Mouse (Mus musculus): ENCODE data around the gene Prex1. TPM values are rescaled to one million over a fixed set of nuclear protein-coding genes. Genes with fewer than 3 reads are reported as not detected.

Prex1 gene
- polyA plus RNA-seq, 1 experiment from 2014 or later = 16.9 TPM

DNA sequence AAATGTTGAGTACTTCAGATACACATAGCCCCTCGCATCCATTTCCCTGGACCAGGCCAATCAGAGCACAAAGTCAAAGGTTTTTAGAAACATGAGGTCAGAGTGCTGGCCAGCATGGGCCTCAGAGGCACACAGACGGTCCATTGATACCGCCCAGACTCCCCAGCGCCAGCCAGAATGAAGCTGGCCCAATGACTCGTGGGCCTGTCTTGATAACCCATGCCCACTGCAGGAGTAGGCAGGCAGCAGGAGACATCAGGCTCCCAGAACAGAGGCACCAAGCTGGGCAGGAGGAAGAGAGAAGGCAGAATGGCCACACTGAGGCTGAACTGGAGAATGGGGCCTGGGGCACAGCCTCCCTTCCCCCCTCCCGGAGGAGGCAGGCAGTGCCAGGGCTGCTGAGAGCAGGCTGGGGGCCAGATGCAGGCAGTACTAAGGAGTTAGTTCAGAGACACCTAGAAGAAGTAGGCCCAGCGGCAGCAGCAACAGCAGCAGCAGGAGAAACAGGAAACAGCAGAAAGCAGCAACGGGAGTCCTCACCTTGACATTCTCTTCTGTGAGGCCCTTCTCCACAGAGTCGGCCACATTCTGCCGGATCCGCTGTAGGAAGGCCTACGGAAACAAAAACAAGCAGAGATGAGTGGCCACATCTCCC lies 67.1 kb downstream of the Prex1 start:
- H3K27me3 ChIP-seq (ENCODE audit: control insufficient read depth, insufficient read depth, low read length) = no peaks in the 10 kb centered on the region
- 0 out of 2 replicates have a peak, but pooled peaks cover 5% of the 10 kb centered on the region for H3K36me3 ChIP-seq (ENCODE audit: control insufficient read depth, insufficient read depth, low read length)
- no peak for ATAC-seq (ENCODE audit: low FRiP score, low TSS enrichment)
- no peak overlapping the region for H3K4me2 ChIP-seq (replicated peaks; ENCODE audit: low read depth, low read length)
- no peaks in the 10 kb centered on the region for H3K9me3 ChIP-seq (ENCODE audit: control insufficient read depth, low read length)
- WGBS = 80% methylated on average over 12 of the region's 12 CpGs
- no peak overlapping the region for H3K4me3 ChIP-seq (ENCODE audit: low read length)
- H3K4me1 ChIP-seq (ENCODE audit: control insufficient read depth, insufficient read depth, low read length) = no peaks in the 10 kb centered on the region
- H3K27ac ChIP-seq (ENCODE audit: low read depth, low read length) = no peak overlapping the region
- no peak overlapping the region for H3K9ac ChIP-seq (ENCODE audit: low read depth, low read length)

DNA sequence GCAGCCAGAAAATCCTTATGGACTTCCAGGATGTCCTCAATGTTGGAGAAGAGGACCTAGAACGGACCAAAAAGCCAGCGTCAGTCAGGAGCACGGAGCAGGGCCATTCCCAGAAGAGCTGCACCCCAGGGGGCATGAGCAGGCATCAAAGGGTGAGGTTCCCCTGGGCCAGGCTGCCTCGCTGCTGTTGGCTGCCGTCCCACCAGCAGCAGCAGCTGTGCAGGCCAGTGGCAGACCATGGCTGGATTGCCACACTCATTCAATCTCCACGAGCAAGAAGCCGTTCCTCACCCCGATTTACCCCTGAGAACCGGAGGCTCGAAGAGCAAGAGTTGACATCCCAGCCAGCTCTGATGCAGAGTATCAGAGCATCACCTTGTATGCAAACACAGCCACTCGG lies 68.8 kb downstream of the Prex1 start:
- 84% methylated on average over 11 of the region's 11 CpGs for WGBS

DNA sequence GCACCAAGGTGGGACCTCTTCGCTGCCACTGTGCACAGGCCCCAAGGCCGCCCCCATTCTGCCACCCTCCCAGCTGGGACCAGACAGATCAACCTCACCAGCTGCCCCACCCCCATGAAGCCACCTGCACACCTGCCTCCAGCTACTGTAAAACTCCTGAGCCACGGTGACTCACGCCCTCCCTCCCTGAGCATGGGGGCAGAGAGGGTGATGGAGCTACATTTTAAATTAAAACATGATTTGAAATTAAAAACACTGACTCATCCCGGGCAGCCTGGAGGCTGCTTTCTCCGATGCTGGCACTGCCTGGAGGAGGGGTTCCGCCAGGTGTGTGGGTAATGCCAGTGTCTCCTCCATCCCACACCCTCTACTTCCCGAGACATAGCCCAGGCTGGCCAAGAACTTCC lies 71.0 kb downstream of the Prex1 start:
- H3K27ac ChIP-seq (ENCODE audit: low read depth, low read length) = no peak overlapping the region
- H3K4me2 ChIP-seq (replicated peaks; ENCODE audit: low read depth, low read length) = no peak overlapping the region
- H3K9me3 ChIP-seq (ENCODE audit: control insufficient read depth, low read length) = no peaks in the 10 kb centered on the region
- ATAC-seq (ENCODE audit: low FRiP score, low TSS enrichment) = no peak
- H3K4me1 ChIP-seq (ENCODE audit: control insufficient read depth, insufficient read depth, low read length) = no peaks in the 10 kb centered on the region
- H3K27me3 ChIP-seq (ENCODE audit: control insufficient read depth, insufficient read depth, low read length) = no peaks in the 10 kb centered on the region
- WGBS = 85% methylated on average over 8 of the region's 8 CpGs
- no peak overlapping the region for H3K4me3 ChIP-seq (ENCODE audit: low read length)
- H3K36me3 ChIP-seq (ENCODE audit: control insufficient read depth, insufficient read depth, low read length) = 0 out of 2 replicates have a peak, but pooled peaks cover 5% of the 10 kb centered on the region
- H3K9ac ChIP-seq (ENCODE audit: low read depth, low read length) = no peak overlapping the region

More for the DNA sequence above, 68.8 kb downstream of the Prex1 start:
- no peak overlapping the region for H3K4me2 ChIP-seq (replicated peaks; ENCODE audit: low read depth, low read length)
- H3K9ac ChIP-seq (ENCODE audit: low read depth, low read length) = no peak overlapping the region
- H3K27me3 ChIP-seq (ENCODE audit: control insufficient read depth, insufficient read depth, low read length) = no peaks in the 10 kb centered on the region
- H3K27ac ChIP-seq (ENCODE audit: low read depth, low read length) = no peak overlapping the region
- no peaks in the 10 kb centered on the region for H3K4me1 ChIP-seq (ENCODE audit: control insufficient read depth, insufficient read depth, low read length)
- 0 out of 2 replicates have a peak, but pooled peaks cover 5% of the 10 kb centered on the region for H3K36me3 ChIP-seq (ENCODE audit: control insufficient read depth, insufficient read depth, low read length)
- H3K4me3 ChIP-seq (ENCODE audit: low read length) = no peak overlapping the region
- H3K9me3 ChIP-seq (ENCODE audit: control insufficient read depth, low read length) = no peaks in the 10 kb centered on the region
- ATAC-seq (ENCODE audit: low FRiP score, low TSS enrichment) = no peak

DNA sequence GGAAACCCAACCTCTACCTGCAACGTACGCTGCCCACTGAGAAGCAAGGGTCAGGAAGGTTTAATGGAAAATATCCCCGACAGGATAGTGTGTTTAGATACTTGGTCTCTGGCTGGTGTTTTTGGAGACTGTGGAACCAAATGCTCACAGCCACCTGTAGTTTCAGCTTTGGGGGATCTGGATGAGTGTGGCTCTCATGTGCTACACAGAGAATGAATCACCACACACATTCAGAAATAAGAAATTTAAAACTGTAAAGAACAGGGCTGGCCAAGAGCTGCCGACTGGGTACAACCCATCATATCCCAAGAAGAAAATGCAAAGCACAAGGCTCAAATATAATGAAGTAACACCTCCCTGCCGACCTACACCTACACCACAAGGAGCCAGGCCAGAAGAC lies 73.9 kb downstream of the Prex1 start:
- 81% methylated on average over 5 of the region's 5 CpGs for WGBS
- H3K27me3 ChIP-seq (ENCODE audit: control insufficient read depth, insufficient read depth, low read length) = no peaks in the 10 kb centered on the region
- H3K9me3 ChIP-seq (ENCODE audit: control insufficient read depth, low read length) = no peaks in the 10 kb centered on the region
- 0 out of 2 replicates have a peak, but pooled peaks cover 2% of the 10 kb centered on the region for H3K36me3 ChIP-seq (ENCODE audit: control insufficient read depth, insufficient read depth, low read length)
- H3K4me1 ChIP-seq (ENCODE audit: control insufficient read depth, insufficient read depth, low read length) = 0 out of 2 replicates have a peak, but pooled peaks cover 5% of the 10 kb centered on the region
- H3K4me2 ChIP-seq (replicated peaks; ENCODE audit: low read depth, low read length) = no peak overlapping the region
- H3K9ac ChIP-seq (ENCODE audit: low read depth, low read length) = no peak overlapping the region
- no peak overlapping the region for H3K27ac ChIP-seq (ENCODE audit: low read depth, low read length)
- no peak for ATAC-seq (ENCODE audit: low FRiP score, low TSS enrichment)
- H3K4me3 ChIP-seq (ENCODE audit: low read length) = no peak overlapping the region

DNA sequence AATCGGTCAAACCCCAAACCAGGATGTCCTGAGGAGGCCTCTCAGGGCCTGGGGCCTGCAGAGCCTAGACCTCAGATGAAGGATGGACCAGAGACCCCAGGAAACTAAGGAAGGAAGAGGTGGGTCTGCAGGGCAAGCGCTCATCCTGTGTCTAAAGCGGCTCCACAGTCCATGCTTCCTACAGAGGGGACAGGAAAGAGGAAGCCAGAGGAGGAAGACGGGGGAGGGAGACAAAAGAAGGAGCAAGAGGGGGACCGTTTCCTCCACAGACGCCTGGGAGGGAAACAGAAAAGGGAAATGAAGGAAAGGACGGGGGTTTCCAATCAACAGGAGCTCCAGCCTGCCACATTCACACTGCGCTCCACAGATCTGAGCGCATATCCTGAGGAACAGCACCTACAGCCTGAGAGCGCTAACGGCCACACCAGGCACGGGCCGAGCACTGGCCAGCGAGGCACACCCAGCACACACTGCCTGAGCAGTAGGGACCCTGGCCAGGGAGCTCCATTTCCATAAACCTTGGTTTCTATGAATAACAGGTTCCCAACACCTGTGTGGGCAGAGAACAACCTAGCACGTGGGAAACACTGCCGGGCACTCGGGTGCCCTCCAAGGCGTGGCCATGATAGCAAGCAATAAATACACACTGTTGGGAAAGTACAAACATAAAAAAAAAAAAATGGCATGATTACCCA lies 74.5 kb downstream of the Prex1 start:
- no peaks in the 10 kb centered on the region for H3K9me3 ChIP-seq (ENCODE audit: control insufficient read depth, low read length)
- 76% methylated on average over 18 of the region's 18 CpGs for WGBS
- 0 out of 2 replicates have a peak, but pooled peaks cover 5% of the 10 kb centered on the region for H3K4me1 ChIP-seq (ENCODE audit: control insufficient read depth, insufficient read depth, low read length)
- no peak overlapping the region for H3K9ac ChIP-seq (ENCODE audit: low read depth, low read length)
- H3K27ac ChIP-seq (ENCODE audit: low read depth, low read length) = 0 out of 2 replicates have a peak overlapping the region, but pooled peaks have one; percentile 47
- no peaks in the 10 kb centered on the region for H3K27me3 ChIP-seq (ENCODE audit: control insufficient read depth, insufficient read depth, low read length)
- no peaks in the 10 kb centered on the region for H3K36me3 ChIP-seq (ENCODE audit: control insufficient read depth, insufficient read depth, low read length)
- ATAC-seq (ENCODE audit: low FRiP score, low TSS enrichment) = peak; percentile 45; the same call in 1 of the 2 replicates
- no peak overlapping the region for H3K4me2 ChIP-seq (replicated peaks; ENCODE audit: low read depth, low read length)
- H3K4me3 ChIP-seq (ENCODE audit: low read length) = no peak overlapping the region

DNA sequence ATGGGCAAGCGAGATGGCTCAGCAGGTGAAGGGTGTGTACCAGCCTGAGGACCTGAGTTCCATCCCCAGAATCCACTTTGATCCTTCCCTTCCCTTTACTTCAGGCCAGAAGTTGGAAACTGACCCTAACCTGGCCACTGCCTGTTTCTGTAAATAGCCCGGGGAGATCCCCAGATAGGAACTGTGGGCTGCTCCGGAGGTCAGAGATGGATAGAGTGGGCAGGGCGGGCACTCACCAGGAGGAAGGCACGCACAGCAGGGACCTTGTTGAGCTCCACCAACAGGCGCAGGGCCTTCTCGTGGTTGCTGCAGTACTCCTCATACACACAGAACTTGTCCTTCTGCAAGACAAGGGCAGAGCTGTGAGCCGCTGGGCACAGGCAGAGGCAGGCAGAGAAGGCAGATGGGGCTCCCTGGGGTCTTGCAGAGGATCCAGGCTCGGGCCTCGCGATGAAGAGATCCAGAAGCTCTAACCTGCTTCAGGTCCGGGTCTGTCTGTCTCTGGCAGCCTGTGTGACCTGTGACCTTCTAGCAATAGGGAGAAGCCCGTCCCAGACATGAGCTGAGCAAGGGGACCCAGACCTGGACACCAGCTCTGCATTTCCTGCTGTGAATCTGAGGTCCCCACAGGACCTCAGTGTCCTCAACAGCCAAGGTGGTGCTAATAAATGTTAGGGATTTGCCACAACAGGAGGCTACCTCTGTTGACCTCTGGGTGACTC lies 75.4 kb downstream of the Prex1 start:
- Histone ChIP-seq H3K27me3 (ENCODE audit: control insufficient read depth, insufficient read depth, low read length) (no peaks in the 10 kb centered on the region), H3K27ac (ENCODE audit: low read depth, low read length) (peak overlapping the region; percentile 47; the same call in 1 of the 2 replicates), H3K4me2 (replicated peaks; ENCODE audit: low read depth, low read length) (no peak overlapping the region), H3K9me3 (ENCODE audit: control insufficient read depth, low read length) (no peaks in the 10 kb centered on the region), H3K4me1 (ENCODE audit: control insufficient read depth, insufficient read depth, low read length) (0 out of 2 replicates have a peak, but pooled peaks cover 5% of the 10 kb centered on the region), H3K9ac (ENCODE audit: low read depth, low read length) (no peak overlapping the region), H3K4me3 (ENCODE audit: low read length) (no peak overlapping the region), H3K36me3 (ENCODE audit: control insufficient read depth, insufficient read depth, low read length) (no peaks in the 10 kb centered on the region)
- no peak for ATAC-seq (ENCODE audit: low FRiP score, low TSS enrichment)
- WGBS = 76% methylated on average over 13 of the region's 13 CpGs

DNA sequence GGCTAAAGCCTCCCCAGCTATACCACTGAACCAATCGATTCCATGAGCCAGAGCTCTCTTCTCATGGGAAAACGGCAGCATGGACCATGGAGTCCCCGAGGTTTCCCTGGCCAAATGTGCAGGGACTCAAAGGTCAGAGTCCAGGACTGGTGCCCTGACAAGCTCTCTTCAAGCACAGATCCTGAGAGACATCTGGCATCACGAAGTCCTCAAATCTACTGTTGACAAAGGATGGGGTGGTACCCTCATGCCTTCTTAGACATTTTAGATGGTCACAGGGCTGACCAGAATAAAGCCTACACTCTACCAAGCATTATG lies 76.0 kb downstream of the Prex1 start:
- 72% methylated on average over 4 of the region's 4 CpGs for WGBS
- Histone ChIP-seq H3K27me3 (ENCODE audit: control insufficient read depth, insufficient read depth, low read length) (no peaks in the 10 kb centered on the region), H3K4me2 (replicated peaks; ENCODE audit: low read depth, low read length) (no peak overlapping the region), H3K27ac (ENCODE audit: low read depth, low read length) (no peak overlapping the region), H3K36me3 (ENCODE audit: control insufficient read depth, insufficient read depth, low read length) (no peaks in the 10 kb centered on the region), H3K9ac (ENCODE audit: low read depth, low read length) (no peak overlapping the region), H3K4me3 (ENCODE audit: low read length) (no peak overlapping the region), H3K9me3 (ENCODE audit: control insufficient read depth, low read length) (no peaks in the 10 kb centered on the region), H3K4me1 (ENCODE audit: control insufficient read depth, insufficient read depth, low read length) (0 out of 2 replicates have a peak, but pooled peaks cover 5% of the 10 kb centered on the region)
- no peak for ATAC-seq (ENCODE audit: low FRiP score, low TSS enrichment)

DNA sequence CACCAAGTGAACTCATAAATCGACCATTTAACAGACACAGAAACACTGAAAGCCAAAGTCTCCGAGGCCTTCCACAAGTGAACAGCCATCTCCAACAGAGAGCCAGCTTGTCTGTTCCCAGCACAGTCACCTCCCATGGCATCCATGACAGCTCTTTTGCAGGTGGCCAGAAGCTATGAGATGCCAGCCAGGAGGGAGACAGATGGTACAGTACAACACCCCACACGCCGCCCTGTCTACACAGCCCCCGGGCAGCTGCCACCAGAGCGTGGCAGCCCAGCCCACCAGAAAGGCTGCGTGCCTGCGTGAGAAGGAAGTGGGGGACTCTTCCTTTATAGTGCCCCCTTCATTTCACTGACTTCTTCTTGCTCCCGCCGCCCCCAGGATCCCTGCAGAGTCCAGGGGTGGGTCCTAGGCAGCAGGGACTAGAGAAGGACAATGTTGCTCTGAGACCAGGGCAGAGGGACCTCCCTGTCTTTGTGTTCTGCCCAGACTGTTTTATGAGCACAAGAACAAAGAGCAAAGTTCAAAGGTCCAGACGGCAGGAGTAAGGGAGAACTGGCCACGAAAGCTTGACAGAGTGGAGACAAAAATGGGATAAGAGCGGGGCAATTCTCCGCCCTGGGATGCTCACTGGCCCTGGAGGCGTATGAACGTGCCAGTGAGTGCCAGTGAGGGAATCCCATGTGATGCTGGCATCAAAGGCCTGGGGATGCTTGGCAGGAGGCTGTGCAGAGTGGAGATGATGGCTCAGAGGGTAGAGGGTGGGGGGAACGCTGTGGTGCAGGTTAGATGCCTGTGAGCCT lies 76.6 kb downstream of the Prex1 start:
- Histone ChIP-seq H3K4me2 (replicated peaks; ENCODE audit: low read depth, low read length) (no peak overlapping the region), H3K9ac (ENCODE audit: low read depth, low read length) (no peak overlapping the region), H3K27me3 (ENCODE audit: control insufficient read depth, insufficient read depth, low read length) (no peaks in the 10 kb centered on the region), H3K36me3 (ENCODE audit: control insufficient read depth, insufficient read depth, low read length) (no peaks in the 10 kb centered on the region), H3K27ac (ENCODE audit: low read depth, low read length) (no peak overlapping the region), H3K4me1 (ENCODE audit: control insufficient read depth, insufficient read depth, low read length) (0 out of 2 replicates have a peak, but pooled peaks cover 5% of the 10 kb centered on the region), H3K9me3 (ENCODE audit: control insufficient read depth, low read length) (no peaks in the 10 kb centered on the region), H3K4me3 (ENCODE audit: low read length) (no peak overlapping the region)
- peak; percentile 20; the same call in 1 of the 2 replicates for ATAC-seq (ENCODE audit: low FRiP score, low TSS enrichment)
- WGBS = 40% methylated on average over 17 of the region's 17 CpGs

All from kidney, embryonic 14.5 days (tissue).